Mouse (Mus musculus) intestine, embryonic 15.5 days (tissue): ENCODE data around the gene Tead3. TPM values are rescaled to one million over a fixed set of nuclear protein-coding genes. Genes with fewer than 3 reads are reported as not detected.
A peak's percentile ranks its signal among the peaks of the same experiment; 100 is the strongest.

Experiments
- ATAC-seq: fragments of 200-750 bp; cut with Nextera tagmentation; 2 replicates; pipeline ENCODE4 v1.8.0; 2017; ENCODE audit warnings: moderate TSS enrichment, moderate library complexity
- H3K27ac ChIP-seq: fragments of 300-500 bp; sonication (generic); 2 replicates; pipeline ENCODE4 v1.5.1; 2015; ENCODE audit warnings: mild to moderate bottlenecking, inconsistent platforms
- H3K27me3 ChIP-seq: fragments of 300-500 bp; sonication (generic); replicated peaks from 2 replicates; pipeline ENCODE4 v1.6.1; 2015; ENCODE audit warnings: inconsistent platforms
- H3K36me3 ChIP-seq: fragments of 300-500 bp; sonication (generic); 2 replicates; pipeline ENCODE4 v1.6.1; 2015; ENCODE audit warnings: inconsistent platforms
- H3K4me1 ChIP-seq: fragments of 300-500 bp; sonication (generic); replicated peaks from 2 replicates; pipeline ENCODE4 v1.6.1; 2015; ENCODE audit warnings: inconsistent platforms
- H3K4me2 ChIP-seq: fragments of 300-500 bp; sonication (generic); replicated peaks from 2 replicates; pipeline ENCODE4 v1.6.1; 2015; ENCODE audit warnings: mild to moderate bottlenecking, inconsistent platforms
- H3K4me3 ChIP-seq: fragments of 300-500 bp; sonication (generic); replicated peaks from 2 replicates; pipeline ENCODE4 v1.5.1; 2015; ENCODE audit warnings: inconsistent platforms
- H3K9ac ChIP-seq: fragments of 300-500 bp; sonication (generic); 2 replicates; pipeline ENCODE4 v1.6.1; 2015; ENCODE audit warnings: inconsistent platforms
- H3K9me3 ChIP-seq: fragments of 300-500 bp; sonication (generic); 2 replicates; pipeline ENCODE4 v1.6.1; 2016; ENCODE audit warnings: inconsistent platforms
- WGBS: fragments of 180-500 bp; shearing (Covaris S2); methylation state at CpG from one replicate; pipeline ENCODE4 v1.1.7; 2015; 5-methylcytosine and 5-hydroxymethylcytosine counted together
- polyA plus RNA-seq: library from polyadenylated mRNA; unstranded; fragments of >200 nt; fragmentation: Nextera tagmentation; extraction: Ambion mirVana; gene quantifications from 2 replicates; pipeline ENCODE4 v1.2.1, GENCODE M21; 2015

Tead3 gene
- polyA plus RNA-seq, 1 experiment from 2014 or later = 10.0 TPM

DNA sequence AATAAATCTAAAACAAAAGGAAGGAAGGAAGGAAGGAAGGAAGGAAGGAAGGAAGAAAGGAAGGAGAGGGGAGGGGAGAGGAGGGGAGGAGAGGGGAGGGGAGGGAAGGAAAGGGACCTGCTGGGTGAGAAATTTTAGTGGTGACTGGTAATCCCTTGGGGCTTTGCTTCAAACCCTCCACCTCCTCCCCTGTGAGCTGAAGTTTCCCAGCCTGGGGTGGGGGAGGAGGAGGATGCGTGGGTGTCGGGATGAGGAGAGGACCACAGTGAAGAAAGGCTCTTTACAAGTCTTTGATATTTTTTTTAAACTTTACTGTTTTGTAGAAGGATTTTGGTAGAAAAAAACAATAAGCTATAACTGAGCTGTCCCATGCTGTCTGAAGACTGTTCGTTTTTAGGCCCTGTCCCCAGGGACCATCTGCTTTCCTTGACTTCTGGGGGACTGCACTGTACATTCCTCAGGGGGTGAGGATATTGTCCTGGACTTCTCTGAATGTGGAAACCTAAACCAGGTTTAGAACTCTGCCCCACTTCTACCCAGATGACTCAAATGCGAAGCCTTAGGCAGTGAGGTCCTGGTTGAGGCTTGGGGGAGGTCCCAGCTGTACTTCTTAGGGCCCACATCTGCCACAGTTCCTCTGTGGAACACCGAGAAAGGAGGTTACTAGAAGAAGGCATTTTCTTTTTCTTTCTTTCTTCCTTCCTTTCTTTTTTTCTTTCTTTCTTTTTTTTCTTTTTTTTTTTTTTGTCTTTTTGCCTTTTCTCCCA, 39.1 kb downstream of the Tead3 start:
- no peak overlapping the region for H3K9ac ChIP-seq
- no peak overlapping the region for H3K27ac ChIP-seq
- H3K27me3 ChIP-seq = no peaks in the 10 kb centered on the region
- no peak overlapping the region for H3K4me2 ChIP-seq
- no peaks in the 10 kb centered on the region for H3K9me3 ChIP-seq
- H3K4me3 ChIP-seq = no peak overlapping the region
- WGBS = 73% methylated on average over 5 of the region's 5 CpGs
- H3K36me3 ChIP-seq = no peaks in the 10 kb centered on the region
- peaks cover 13% of the 10 kb centered on the region for H3K4me1 ChIP-seq
- ATAC-seq = no peak

DNA sequence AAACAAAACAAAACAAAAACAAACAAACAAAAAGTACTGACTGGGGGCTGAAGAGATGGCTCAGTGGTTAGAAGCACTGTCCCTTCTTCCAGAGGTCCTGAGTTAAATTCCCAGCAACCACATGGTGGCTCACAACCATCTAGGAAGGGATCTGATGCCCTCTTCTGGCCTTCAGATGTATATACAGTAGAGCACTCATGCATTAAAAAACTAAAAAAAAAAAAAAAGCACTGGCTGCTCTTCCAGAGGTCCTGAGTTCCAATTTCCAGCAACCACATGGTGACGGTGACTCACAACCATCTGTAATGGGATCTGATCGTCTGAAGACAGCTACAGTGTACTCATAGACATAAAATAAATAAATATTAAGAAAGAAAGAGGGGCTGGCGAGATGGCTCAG, 39.8 kb downstream of the Tead3 start:
- Histone ChIP-seq H3K9me3 (no peaks in the 10 kb centered on the region), H3K4me3 (no peak overlapping the region), H3K9ac (no peak overlapping the region), H3K27me3 (no peaks in the 10 kb centered on the region), H3K36me3 (no peaks in the 10 kb centered on the region), H3K4me2 (no peak overlapping the region), H3K4me1 (peaks cover 13% of the 10 kb centered on the region), H3K27ac (no peak overlapping the region)
- no peak for ATAC-seq
- 77% methylated on average over 3 of the region's 3 CpGs for WGBS

DNA sequence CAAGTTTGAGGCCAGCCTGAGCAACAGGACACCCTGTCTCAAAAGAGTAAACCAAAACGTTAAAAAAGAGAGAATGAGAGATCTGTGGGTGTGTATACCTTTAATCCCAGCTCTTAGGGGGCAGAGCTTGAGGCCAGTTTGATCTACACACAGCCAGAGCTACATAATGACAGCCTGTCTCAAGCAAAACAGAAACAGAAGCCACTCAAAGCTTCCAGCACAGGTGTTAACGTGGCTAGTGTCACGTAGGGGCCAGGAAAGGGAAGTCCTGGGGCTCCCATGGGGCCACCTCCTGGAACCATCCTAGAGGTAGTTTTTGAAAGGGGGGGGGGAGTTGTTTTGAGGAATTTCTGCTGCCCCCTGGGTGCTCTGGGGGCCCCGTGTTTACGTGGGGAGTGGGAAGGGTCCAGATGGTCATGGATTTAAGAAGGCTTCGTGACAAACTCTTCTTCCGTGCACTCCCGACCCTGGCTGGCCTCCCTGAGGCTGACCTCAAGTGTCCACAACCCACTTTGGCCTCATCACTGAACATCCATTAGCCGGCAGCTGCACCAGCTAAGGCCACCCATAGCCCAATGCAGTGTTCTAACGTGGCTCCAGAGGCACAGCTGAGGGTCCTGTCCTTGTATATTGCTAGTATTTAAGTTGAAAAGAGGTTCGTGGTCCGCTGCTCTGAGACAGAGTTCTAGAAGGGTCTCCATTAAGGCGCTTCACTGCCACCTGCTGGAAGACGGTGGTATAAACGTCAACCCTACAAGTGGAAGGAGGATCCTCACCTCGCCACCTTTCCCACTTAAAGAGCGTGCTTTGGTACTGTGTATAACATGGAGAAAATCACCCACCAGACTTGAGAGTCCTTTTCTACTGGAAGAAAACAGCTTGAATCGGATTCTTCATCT, 42.1 kb downstream of the Tead3 start:
- peak overlapping the region; percentile 28; the same call in 1 of the 2 replicates for H3K4me2 ChIP-seq
- H3K27ac ChIP-seq = no peak overlapping the region
- no peak overlapping the region for H3K4me3 ChIP-seq
- peak; percentile 14; the same call in 1 of the 2 replicates for ATAC-seq
- no peaks in the 10 kb centered on the region for H3K9me3 ChIP-seq
- no peaks in the 10 kb centered on the region for H3K27me3 ChIP-seq
- WGBS = 11% methylated on average over 18 of the region's 18 CpGs
- no peaks in the 10 kb centered on the region for H3K36me3 ChIP-seq
- H3K4me1 ChIP-seq = peaks cover 5% of the 10 kb centered on the region; the same call in 1 of the 2 replicates
- 0 out of 2 replicates have a peak overlapping the region, but pooled peaks have one; percentile 5 for H3K9ac ChIP-seq

DNA sequence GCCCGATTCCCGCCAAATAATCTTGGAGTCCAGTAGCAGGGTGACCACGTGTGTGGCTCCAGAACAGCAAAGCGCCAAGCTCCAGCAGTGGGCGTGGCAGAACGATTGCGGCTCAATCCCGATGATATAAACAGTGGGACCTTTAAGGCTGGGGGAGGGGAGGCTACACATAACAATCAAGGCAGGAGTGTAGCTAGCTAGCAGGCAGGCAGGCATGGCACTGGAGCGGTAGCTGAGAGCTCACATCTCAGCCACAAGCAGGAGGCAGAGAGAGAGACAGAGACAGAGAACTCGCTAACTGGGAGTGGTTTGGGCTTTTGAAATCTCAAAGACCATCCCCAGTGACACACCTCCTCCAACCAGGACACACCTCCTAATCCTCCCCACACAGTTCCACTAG, 45.4 kb downstream of the Tead3 start:
- WGBS = 39% methylated on average over 10 of the region's 10 CpGs
- ATAC-seq = no peak
- Histone ChIP-seq H3K9ac (no peak overlapping the region), H3K27ac (no peak overlapping the region), H3K27me3 (no peaks in the 10 kb centered on the region), H3K4me1 (peaks cover 12% of the 10 kb centered on the region; the same call in 1 of the 2 replicates), H3K4me3 (no peak overlapping the region), H3K4me2 (no peak overlapping the region), H3K9me3 (no peaks in the 10 kb centered on the region), H3K36me3 (no peaks in the 10 kb centered on the region)

DNA sequence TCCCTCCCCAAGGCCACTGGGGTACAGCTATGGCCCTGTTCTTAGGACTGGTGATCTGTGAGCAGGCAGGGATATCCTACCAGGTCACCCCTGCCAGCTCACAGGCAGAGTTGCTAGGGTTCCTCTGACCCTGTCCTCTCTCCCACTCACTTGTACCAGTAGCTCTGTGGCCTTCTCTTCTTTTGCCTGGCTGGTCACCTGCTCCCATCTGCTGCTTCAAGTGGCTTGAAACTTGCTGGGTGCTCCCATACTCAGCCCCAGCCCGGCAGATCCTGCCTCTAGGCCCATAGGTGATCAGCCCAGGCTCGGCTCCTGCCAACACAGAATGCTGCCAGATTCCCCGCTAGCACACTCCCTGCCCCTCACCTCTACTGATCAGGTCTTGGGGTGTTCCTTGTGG, 49.8 kb downstream of the Tead3 start:
- peaks cover 18% of the 10 kb centered on the region; the same call in 1 of the 2 replicates for H3K4me1 ChIP-seq
- 60% methylated on average over 3 of the region's 3 CpGs for whole genome bisulfite sequencing
- H3K27ac ChIP-seq = no peak overlapping the region
- no peaks in the 10 kb centered on the region for H3K27me3 ChIP-seq
- no peak overlapping the region for H3K4me3 ChIP-seq
- ATAC-seq = no peak
- H3K4me2 ChIP-seq = no peak overlapping the region
- H3K36me3 ChIP-seq = 0 out of 2 replicates have a peak, but pooled peaks cover 5% of the 10 kb centered on the region
- H3K9me3 ChIP-seq = no peaks in the 10 kb centered on the region
- no peak overlapping the region for H3K9ac ChIP-seq

DNA sequence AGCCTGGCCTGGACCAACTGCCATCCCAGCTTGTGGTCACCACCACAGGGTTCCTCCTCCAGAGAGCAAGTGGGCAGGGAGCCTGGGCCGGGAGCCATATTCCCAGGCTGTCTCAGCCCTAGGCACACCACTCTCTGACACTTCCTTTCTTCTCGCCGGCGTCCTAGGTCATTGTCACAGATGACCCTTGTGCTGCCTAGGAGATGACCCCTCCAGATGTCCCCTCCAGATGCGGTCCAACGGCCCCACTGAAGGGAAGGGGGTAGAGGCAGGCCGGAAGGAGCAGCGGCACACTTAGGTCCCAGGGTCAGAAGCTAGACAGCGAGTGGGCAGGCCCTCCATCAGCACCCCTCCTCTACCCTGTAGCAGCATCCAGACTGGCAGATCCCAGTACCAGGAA, 50.3 kb downstream of the Tead3 start:
- no peak overlapping the region for H3K9ac ChIP-seq
- H3K4me1 ChIP-seq = peaks cover 21% of the 10 kb centered on the region
- no peak overlapping the region for H3K4me2 ChIP-seq
- WGBS = 65% methylated on average over 9 of the region's 9 CpGs
- H3K27me3 ChIP-seq = no peaks in the 10 kb centered on the region
- H3K9me3 ChIP-seq = no peaks in the 10 kb centered on the region
- no peak for ATAC-seq
- H3K36me3 ChIP-seq = 0 out of 2 replicates have a peak, but pooled peaks cover 5% of the 10 kb centered on the region
- H3K4me3 ChIP-seq = no peak overlapping the region
- peak overlapping the region; percentile 63; the same call in 1 of the 2 replicates for H3K27ac ChIP-seq

DNA sequence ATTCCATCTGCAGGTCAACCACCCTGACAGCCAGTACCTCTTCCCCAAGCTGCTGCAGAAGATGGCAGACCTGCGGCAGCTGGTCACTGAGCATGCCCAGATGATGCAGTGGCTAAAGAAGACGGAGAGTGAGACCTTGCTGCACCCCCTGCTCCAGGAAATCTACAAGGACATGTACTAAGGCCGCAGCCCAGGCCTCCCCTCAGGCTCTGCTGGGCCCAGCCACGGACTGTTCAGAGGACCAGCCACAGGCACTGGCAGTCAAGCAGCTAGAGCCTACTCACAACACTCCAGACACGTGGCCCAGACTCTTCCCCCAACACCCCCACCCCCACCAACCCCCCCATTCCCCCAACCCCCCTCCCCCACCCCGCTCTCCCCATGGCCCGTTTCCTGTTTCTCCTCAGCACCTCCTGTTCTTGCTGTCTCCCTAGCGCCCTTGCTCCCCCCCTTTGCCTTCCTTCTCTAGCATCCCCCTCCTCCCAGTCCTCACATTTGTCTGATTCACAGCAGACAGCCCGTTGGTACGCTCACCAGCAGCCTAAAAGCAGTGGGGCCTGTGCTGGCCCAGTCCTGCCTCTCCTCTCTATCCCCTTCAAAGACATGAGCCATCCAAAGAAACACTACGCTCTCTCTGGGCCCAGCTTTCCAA, 50.8 kb downstream of the Tead3 start:
- Histone ChIP-seq H3K4me1 (peaks cover 26% of the 10 kb centered on the region), H3K36me3 (0 out of 2 replicates have a peak, but pooled peaks cover 5% of the 10 kb centered on the region), H3K4me3 (no peak overlapping the region), H3K9me3 (no peaks in the 10 kb centered on the region), H3K4me2 (no peak overlapping the region), H3K9ac (0 out of 2 replicates have a peak overlapping the region, but pooled peaks have one; percentile 23), H3K27me3 (no peaks in the 10 kb centered on the region), H3K27ac (peak overlapping the region; percentile 63; the same call in 1 of the 2 replicates)
- 0 out of 2 replicates have a peak, but pooled peaks have one; percentile 18 for ATAC-seq
- WGBS = 34% methylated on average over 11 of the region's 11 CpGs

DNA sequence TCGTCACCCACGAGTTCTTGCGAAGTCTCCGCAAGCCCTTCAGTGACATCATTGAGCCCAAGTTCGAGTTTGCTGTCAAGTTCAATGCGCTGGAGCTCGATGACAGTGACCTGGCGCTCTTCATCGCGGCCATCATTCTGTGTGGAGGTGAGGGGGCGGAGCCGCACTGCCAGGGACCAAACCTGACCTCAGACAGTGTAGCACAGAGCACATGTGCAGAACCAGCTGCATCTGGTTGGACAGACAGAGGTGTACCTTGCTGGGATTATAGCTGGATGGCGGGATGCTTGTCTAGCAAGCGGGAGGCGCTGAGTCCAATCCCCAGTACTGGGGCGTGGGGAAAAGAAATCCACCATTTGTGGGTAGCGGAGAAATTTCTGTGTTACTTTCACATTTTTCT, 51.7 kb downstream of the Tead3 start:
- Histone ChIP-seq H3K36me3 (0 out of 2 replicates have a peak, but pooled peaks cover 5% of the 10 kb centered on the region), H3K4me2 (no peak overlapping the region), H3K4me3 (no peak overlapping the region), H3K9ac (no peak overlapping the region), H3K4me1 (peaks cover 32% of the 10 kb centered on the region), H3K27me3 (no peaks in the 10 kb centered on the region), H3K27ac (0 out of 2 replicates have a peak overlapping the region, but pooled peaks have one; percentile 8), H3K9me3 (no peaks in the 10 kb centered on the region)
- WGBS = 94% methylated on average over 17 of the region's 17 CpGs
- no peak for ATAC-seq

DNA sequence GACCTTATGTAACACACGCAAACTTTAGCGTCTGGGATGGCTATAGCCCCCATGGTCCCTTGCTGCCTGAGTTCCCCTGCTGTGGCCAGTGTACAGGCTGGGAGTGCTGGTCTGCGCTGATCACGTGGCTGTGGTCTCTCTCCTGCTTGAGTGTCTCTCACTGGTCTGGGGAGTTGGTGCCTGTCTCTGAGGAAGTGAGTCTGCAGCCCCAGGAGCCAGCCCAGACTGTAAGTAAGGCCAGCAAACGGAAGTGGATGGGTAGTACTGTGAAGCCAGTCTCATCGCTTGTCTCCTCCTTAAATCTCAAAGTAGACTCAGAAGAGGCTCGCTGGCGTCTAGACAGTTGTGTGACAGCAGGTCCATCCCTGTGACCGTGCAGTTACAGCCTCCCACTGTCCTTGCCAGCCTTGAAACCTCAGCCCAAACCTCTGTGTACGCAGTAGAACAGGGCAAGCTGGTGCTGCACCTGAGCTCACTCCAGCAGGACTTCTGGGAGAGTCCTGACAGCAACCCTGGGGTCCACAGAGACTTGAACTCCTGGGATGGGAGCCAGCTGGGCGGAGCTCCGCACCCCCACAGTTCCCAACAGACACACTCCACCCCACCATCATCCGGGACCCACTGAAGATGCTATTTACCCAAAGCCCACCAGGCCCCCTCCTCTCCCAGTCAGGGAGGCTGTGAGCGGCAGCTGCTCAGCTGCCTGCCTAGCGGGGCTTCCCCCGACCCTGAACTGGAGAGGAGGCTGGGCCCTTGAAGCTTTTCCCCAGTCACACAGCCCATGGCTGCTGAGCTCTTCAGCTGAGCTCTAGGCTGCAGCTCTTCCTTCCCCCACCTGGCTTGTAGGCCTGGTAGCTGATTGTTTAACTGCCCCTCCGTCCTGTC, 55.9 kb downstream of the Tead3 start:
- Histone ChIP-seq H3K4me3 (no peak overlapping the region), H3K9ac (no peak overlapping the region), H3K9me3 (no peaks in the 10 kb centered on the region), H3K27ac (peak overlapping the region; percentile 36; the same call in 1 of the 2 replicates), H3K27me3 (no peaks in the 10 kb centered on the region), H3K4me2 (no peak overlapping the region), H3K36me3 (0 out of 2 replicates have a peak, but pooled peaks cover 5% of the 10 kb centered on the region), H3K4me1 (peaks cover 26% of the 10 kb centered on the region)
- 60% methylated on average over 17 of the region's 17 CpGs for WGBS
- ATAC-seq = peak; percentile 26; the same call in 1 of the 2 replicates

DNA sequence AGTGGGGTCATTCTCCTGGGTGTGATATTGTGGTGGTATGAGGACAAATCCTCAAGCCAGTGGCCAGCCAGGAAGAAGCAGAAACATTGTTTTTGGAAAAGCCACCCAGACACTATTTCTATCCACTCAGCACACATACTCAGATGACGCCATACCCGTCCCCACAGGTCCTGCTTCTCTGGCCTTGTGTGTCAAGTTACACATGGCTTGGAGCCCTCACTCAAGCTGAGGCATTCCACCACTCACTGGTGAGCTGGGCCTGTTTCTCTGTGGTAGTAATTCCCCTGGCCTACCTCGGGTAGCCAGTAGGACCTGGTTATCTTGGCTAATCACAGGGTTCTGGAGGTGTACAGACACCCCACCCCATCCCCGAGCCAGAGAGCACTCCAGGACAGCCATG, 56.9 kb downstream of the Tead3 start:
- H3K4me2 ChIP-seq = no peak overlapping the region
- H3K9me3 ChIP-seq = no peaks in the 10 kb centered on the region
- 73% methylated on average over 4 of the region's 4 CpGs for WGBS
- H3K36me3 ChIP-seq = 0 out of 2 replicates have a peak, but pooled peaks cover 1% of the 10 kb centered on the region
- no peak for ATAC-seq
- H3K4me1 ChIP-seq = peaks cover 19% of the 10 kb centered on the region
- H3K27ac ChIP-seq = no peak overlapping the region
- H3K4me3 ChIP-seq = no peak overlapping the region
- H3K27me3 ChIP-seq = no peaks in the 10 kb centered on the region
- no peak overlapping the region for H3K9ac ChIP-seq

DNA sequence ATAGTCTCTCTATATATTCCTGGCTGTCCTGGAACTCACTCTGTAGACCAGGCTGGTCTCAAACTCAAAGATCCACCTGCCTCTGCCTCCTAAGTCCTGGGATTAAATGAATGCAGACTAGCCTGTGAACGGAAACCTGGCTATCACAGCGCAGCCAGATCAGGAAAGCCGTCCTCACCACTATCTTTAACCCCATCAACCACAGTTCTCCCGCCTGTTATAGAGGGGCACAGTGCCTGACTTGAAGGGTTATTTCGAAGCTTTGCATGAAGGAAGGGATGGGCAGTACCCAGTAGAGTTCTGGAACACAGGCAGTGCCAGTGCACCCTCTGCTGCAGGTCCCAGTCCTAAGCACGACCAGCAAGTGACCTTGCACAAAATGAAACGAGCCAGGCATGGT, 59.3 kb downstream of the Tead3 start:
- no peak overlapping the region for H3K27ac ChIP-seq
- ATAC-seq = no peak
- H3K36me3 ChIP-seq = no peaks in the 10 kb centered on the region
- WGBS = 74% methylated on average over 7 of the region's 7 CpGs
- no peaks in the 10 kb centered on the region for H3K9me3 ChIP-seq
- no peak overlapping the region for H3K9ac ChIP-seq
- peaks cover 36% of the 10 kb centered on the region for H3K4me1 ChIP-seq
- H3K27me3 ChIP-seq = no peaks in the 10 kb centered on the region
- H3K4me2 ChIP-seq = no peak overlapping the region
- H3K4me3 ChIP-seq = no peak overlapping the region
